In the genomic region with DNA sequence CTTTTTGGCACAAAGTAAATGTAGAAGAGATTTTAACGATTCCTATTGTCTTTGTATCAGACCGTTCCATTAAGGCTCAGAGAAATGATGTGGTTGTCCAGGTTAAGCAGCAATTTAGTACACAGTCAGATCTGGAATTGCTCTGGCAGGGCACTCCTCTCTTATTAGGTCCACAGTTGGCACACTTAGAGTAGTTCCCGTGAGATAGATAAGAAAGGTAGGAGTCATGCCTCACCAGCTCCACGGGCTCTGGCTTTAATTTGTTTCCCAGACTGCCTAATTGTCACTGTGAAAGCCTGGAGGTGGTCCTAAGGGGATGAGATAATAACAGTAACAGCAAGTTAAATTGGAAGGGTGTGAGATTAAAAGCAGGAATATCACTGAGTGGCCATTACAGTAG, we compare ENCODE assay signal across 21 mouse cellular contexts.
DNase-seq lines count a peak whose midpoint lies in the region; ATAC-seq and TF ChIP-seq lines count a peak whose summit lies in the region.
"Had no signal": no experiment of that assay in that cellular context is flagged by ENCODE, and none has a peak within 500 bp of the region (broad histone marks: within the 10 kb centered on the region; RNA-seq: fewer than 3 reads in every experiment).

No protein-coding gene starts in this region.

- H3K27me3 ChIP-seq in heart, embryonic 15.5 days, result no peaks in the 10 kb centered on the region
- H3K27me3 ChIP-seq in midbrain, postnatal 0 days (ENCODE audit: insufficient read depth, low read length), result no peaks in the 10 kb centered on the region
- H3K27me3 ChIP-seq in midbrain, embryonic 15.5 days (replicated peaks), result no peaks in the 10 kb centered on the region
- no peaks in the 10 kb centered on the region for H3K27me3 ChIP-seq in neural tube, embryonic 14.5 days (ENCODE audit: control insufficient read depth, insufficient read depth, low read length)
- H3K27me3 ChIP-seq: CH12.LX; embryonic facial prominence, embryonic 13.5 days; embryonic facial prominence, embryonic 15.5 days; forebrain, embryonic 12.5 days had no signal

- H3K4me3 ChIP-seq in heart, embryonic 15.5 days, result no peak overlapping the region
- H3K4me3 ChIP-seq in midbrain, postnatal 0 days (ENCODE audit: low read depth, low read length), result no peak overlapping the region
- H3K4me3 ChIP-seq in midbrain, embryonic 15.5 days, result no peak overlapping the region
- H3K4me3 ChIP-seq in neural tube, embryonic 14.5 days (ENCODE audit: low read depth, low read length), result no peak overlapping the region
- H3K4me3 ChIP-seq: embryonic facial prominence, embryonic 13.5 days; embryonic facial prominence, embryonic 15.5 days; erythroblast, embryonic 14.5 days; forebrain, embryonic 10.5 days; forebrain, embryonic 12.5 days had no signal

- no peak overlapping the region for H3K4me2 ChIP-seq in heart, embryonic 15.5 days
- H3K4me2 ChIP-seq in midbrain, postnatal 0 days (ENCODE audit: low read depth, low read length, poor library complexity, severe bottlenecking), result no peak overlapping the region
- no peak overlapping the region for H3K4me2 ChIP-seq in midbrain, embryonic 15.5 days
- no peak overlapping the region for H3K4me2 ChIP-seq in neural tube, embryonic 14.5 days (ENCODE audit: low read depth, low read length)
- H3K4me2 ChIP-seq: embryonic facial prominence, embryonic 13.5 days; embryonic facial prominence, embryonic 15.5 days; forebrain, embryonic 12.5 days had no signal

- H3K27ac ChIP-seq in heart, embryonic 15.5 days, result 0 out of 2 replicates have a peak overlapping the region, but pooled peaks have one; percentile 8
- H3K27ac ChIP-seq in midbrain, postnatal 0 days (ENCODE audit: low read depth, low read length), result no peak overlapping the region
- H3K27ac ChIP-seq in midbrain, embryonic 15.5 days, result no peak overlapping the region
- no peak overlapping the region for H3K27ac ChIP-seq in neural tube, embryonic 14.5 days (ENCODE audit: low read depth, low read length)
- H3K27ac ChIP-seq: embryonic facial prominence, embryonic 13.5 days; embryonic facial prominence, embryonic 15.5 days; forebrain, embryonic 10.5 days; forebrain, embryonic 12.5 days had no signal

- ATAC-seq in heart, embryonic 15.5 days (replicated peaks; ENCODE audit: insufficient number of reproducible peaks, insufficient read depth, low FRiP score, low read depth), result no peak
- ATAC-seq in midbrain, postnatal 0 days (ENCODE audit: low FRiP score), result no peak
- ATAC-seq in midbrain, embryonic 15.5 days (replicated peaks), result no peak
- ATAC-seq in neural tube, embryonic 14.5 days (ENCODE audit: low read depth), result peak; percentile 56; the same call in 1 of the 2 replicates
- ATAC-seq: CD4-positive, CD25-positive, alpha-beta regulatory T cell, adult 4 months had no signal

- H3K9ac ChIP-seq in heart, embryonic 15.5 days, result no peak overlapping the region
- no peak overlapping the region for H3K9ac ChIP-seq in midbrain, postnatal 0 days (replicated peaks; ENCODE audit: low read length, poor library complexity, severe bottlenecking)
- H3K9ac ChIP-seq in midbrain, embryonic 15.5 days, result no peak overlapping the region
- no peak overlapping the region for H3K9ac ChIP-seq in neural tube, embryonic 14.5 days (replicated peaks; ENCODE audit: low read depth, low read length)
- H3K9ac ChIP-seq: embryonic facial prominence, embryonic 13.5 days; embryonic facial prominence, embryonic 15.5 days; forebrain, embryonic 12.5 days had no signal

- peak; percentile 65 for DNase-seq in heart, adult 11 months
- no peak for DNase-seq in heart, postnatal 14 days
- no peak for DNase-seq in heart, adult 8-10 months (ENCODE audit: low spot score)
- DNase-seq in midbrain, postnatal 0 days (ENCODE audit: low spot score), result peak; percentile 25
- no peak for DNase-seq in neural tube, embryonic 10.5 days (ENCODE audit: extremely low spot score, low spot score)
- DNase-seq: adrenal gland, adult 2 months; adrenal gland, postnatal 10 days; adrenal gland, postnatal 25 days; B cell, adult 2 months; embryo, embryonic 11 days had no signal

- no peaks in the 10 kb centered on the region for H3K9me3 ChIP-seq in heart, embryonic 15.5 days (replicated peaks)
- H3K9me3 ChIP-seq in midbrain, postnatal 0 days (ENCODE audit: low read length), result no peaks in the 10 kb centered on the region
- no peaks in the 10 kb centered on the region for H3K9me3 ChIP-seq in midbrain, embryonic 15.5 days
- no peaks in the 10 kb centered on the region for H3K9me3 ChIP-seq in neural tube, embryonic 14.5 days (ENCODE audit: control insufficient read depth, low read length)
- H3K9me3 ChIP-seq: embryonic facial prominence, embryonic 13.5 days; embryonic facial prominence, embryonic 15.5 days; forebrain, embryonic 10.5 days; forebrain, embryonic 12.5 days; G1E had no signal

- H3K36me3 ChIP-seq in heart, embryonic 15.5 days, result no peaks in the 10 kb centered on the region
- no peaks in the 10 kb centered on the region for H3K36me3 ChIP-seq in midbrain, postnatal 0 days (ENCODE audit: insufficient read depth, low read length)
- no peaks in the 10 kb centered on the region for H3K36me3 ChIP-seq in midbrain, embryonic 15.5 days (replicated peaks)
- H3K36me3 ChIP-seq in neural tube, embryonic 14.5 days (ENCODE audit: control insufficient read depth, insufficient read depth, low read length), result no peaks in the 10 kb centered on the region
- H3K36me3 ChIP-seq: embryonic facial prominence, embryonic 13.5 days; embryonic facial prominence, embryonic 15.5 days; forebrain, embryonic 10.5 days; forebrain, embryonic 12.5 days; G1E had no signal

- peaks cover 38% of the 10 kb centered on the region for H3K4me1 ChIP-seq in heart, embryonic 15.5 days (replicated peaks)
- H3K4me1 ChIP-seq in midbrain, postnatal 0 days (ENCODE audit: insufficient read depth, low read length), result peaks cover 3% of the 10 kb centered on the region; the same call in 1 of the 2 replicates
- H3K4me1 ChIP-seq in midbrain, embryonic 15.5 days, result no peaks in the 10 kb centered on the region
- H3K4me1 ChIP-seq in neural tube, embryonic 14.5 days (ENCODE audit: control insufficient read depth, insufficient read depth, low read length), result 0 out of 2 replicates have a peak, but pooled peaks cover 8% of the 10 kb centered on the region
- H3K4me1 ChIP-seq: embryonic facial prominence, embryonic 13.5 days; embryonic facial prominence, embryonic 15.5 days; forebrain, embryonic 12.5 days had no signal

- 44% methylated on average over 4 of the region's 4 CpGs for WGBS in heart, embryonic 15.5 days
- 62% methylated on average over 4 of the region's 4 CpGs for WGBS in midbrain, postnatal 0 days
- WGBS in midbrain, embryonic 15.5 days, result 57% methylated on average over 4 of the region's 4 CpGs
- WGBS in neural tube, embryonic 14.5 days, result 50% methylated on average over 4 of the region's 4 CpGs

- no peak for TF ChIP-seq CTCF in midbrain, postnatal 0 days (IDR thresholded peaks at IDR 0.05)

- intact Hi-C loops in heart, postnatal 14 days (cut with DNase I), result no loop called here

Comparison
In these comparisons a context has a peak if more than half of its experiments do, and no peak if none do; other contexts are left out.
1. DNase-seq: peak in heart, adult 11 months (single experiment) and midbrain, postnatal 0 days (single experiment); none in heart, postnatal 14 days (0 of 2), heart, adult 8-10 months (single experiment) and neural tube, embryonic 10.5 days (single experiment).